Mouse (Mus musculus) spleen, adult 18-20 months (tissue): ENCODE results near the gene Sec14l5.

Experiments used
- DNase-seq, 2 experiments: peaks; one replicate each; pipeline ENCODE4 v3.0.0; 2022; ENCODE audit warnings: mixed read lengths in 2 of 2

Gene Sec14l5

DNA sequence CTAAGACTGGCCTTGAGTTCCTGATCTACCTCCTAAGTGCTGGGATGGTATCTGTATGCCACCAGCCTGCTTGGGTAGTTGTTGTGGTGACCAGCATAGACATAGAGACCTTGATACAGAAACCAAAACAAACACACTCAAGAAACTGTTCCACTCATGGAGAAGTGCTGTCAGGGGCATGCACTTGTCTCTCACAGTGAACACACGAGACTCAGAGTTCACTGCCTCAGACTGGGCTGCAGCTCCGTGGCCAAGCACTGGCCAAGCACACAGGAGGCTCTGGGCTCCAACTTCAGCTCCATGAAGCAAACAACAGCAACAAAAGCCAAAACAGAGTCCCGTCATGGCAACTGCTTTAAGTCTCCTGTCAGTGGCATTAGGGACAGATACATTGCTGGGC, 8.1 kb downstream of the Sec14l5 start:
- DNase-seq = no peak

DNA sequence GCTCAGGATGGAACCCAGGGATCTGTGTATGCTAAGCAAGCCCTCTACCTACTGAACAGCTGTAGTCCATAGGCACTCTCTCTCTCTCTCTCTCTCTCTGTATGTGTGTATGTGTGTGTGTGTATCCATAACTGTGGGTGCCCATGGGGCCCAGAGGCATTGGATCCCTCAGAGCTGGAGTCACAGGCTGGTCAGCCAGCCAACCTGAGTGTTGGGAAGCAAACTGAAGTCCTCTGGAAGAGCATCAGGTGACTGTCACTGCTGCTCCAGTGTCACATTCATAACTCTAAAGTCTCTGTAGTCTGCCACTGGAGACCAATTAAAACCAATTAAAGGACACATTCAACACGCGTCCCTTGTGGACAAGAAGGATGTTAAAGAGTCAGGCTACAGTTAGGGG, 9.6 kb downstream of the Sec14l5 start:
- DNase-seq = no peak

- DNase-seq = no peak
Observed at GRCm38 (mm10) chr16:5157113-5157512, 10.2 kb downstream of the Sec14l5 start.

GRCm38 (mm10) chr16:5159248-5159647, 12.3 kb downstream of the Sec14l5 start:
- no peak for DNase-seq

GRCm38 (mm10) chr16:5164327-5164726, 17.4 kb downstream of the Sec14l5 start:
- DNase-seq = no peak

- DNase-seq = no peak
Observed at GRCm38 (mm10) chr16:5168038-5168437, 21.1 kb downstream of the Sec14l5 start.

DNA sequence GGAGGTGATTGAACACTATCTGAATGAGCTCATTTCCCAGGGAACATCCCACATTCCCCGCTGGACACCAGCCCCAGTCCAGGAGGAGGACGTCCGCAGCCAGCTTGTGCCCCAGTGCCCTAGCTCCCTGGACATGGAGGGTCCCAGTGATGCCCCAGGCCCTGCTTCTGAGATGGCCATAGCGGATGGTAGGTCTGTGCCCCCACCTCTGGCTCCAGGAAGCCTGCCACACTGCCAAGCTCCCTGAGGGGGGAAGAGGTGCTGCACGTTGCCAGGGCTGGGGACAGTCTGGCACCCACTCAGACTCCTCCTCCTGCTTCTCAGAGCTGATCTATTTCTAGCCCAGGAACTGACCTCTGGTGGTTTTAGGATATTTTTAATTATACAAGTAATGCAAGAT, 21.9 kb downstream of the Sec14l5 start:
- no peak for DNase-seq

GRCm38 (mm10) chr16:5172636-5173035, 25.7 kb downstream of the Sec14l5 start:
- DNase-seq = no peak

DNA sequence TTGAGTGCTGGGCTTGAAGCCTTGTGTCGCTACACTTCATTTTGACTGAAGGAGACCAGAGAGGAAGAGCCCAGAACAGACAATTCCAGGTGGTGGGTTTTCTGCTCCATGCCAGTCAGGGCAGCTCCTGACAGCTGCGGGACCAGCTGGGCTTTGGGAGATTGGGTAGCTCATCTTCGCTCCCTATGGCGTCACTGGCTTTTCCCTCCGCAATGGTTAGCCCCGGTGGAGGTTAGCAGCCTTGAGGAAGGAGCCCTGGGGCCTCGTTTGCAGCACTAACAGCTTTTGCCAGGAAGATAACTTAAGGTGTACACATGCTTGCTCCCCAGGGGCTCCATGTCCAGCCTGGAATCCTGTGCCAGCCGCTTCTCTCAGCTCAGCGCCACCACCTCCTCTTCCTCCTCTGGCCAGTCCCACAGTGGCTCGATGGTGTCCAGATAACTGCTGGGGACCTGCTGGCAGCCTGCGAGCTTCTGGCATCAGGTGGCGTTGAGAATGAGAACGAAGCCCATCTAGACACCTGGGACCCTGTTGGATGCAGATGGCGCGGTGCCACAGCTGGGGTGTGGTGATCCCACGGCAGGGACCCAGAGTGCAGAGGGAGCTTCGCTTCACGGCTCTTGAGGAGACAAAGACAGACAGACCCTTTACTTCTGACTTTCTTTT, 36.5 kb downstream of the Sec14l5 start:
- no peak for DNase-seq

- DNase-seq = no peak
Observed at GRCm38 (mm10) chr16:5184101-5184500, 37.2 kb downstream of the Sec14l5 start.

DNA sequence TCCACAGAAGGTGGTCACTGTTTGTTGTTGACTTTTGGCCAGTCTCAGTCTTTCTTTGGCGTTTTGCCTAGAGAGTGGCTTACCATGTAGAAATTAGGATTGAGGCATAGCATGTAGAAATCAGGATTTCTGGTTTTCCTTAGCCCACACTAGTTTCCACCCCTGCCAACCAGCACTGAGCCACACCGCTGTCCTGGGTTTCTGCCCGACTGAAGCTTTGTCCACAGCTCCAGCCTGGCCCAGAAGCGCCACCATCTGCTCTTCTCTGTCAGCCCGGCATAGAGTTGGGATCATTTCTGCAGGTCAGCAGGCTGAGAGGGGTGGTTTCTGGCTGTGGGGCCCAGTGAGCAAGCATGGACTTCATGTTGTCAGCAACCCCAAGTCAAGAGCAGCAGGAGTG, 38.0 kb downstream of the Sec14l5 start:
- DNase-seq = no peak

DNA sequence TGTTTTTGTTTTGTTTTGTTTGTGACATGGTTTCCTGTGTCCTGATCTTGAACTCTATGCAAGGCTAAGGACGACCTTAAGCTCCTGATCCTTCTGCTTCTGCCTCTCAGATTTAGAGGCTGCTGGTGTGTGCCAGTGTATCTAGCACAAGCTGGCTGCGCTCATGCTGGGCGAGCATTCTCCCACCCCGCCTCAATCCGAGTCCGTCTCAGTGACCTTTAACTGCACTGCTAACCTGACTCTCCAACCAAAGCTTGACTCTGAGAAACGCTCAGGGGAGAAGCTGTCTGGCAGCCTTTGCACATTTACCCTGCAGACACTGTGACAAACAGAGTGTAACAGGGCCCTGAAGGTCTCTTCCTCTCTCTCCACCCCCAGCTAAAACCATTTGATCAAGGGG, 38.8 kb downstream of the Sec14l5 start:
- DNase-seq = no peak

- DNase-seq = no peak
Observed at GRCm38 (mm10) chr16:5186234-5186633, 39.3 kb downstream of the Sec14l5 start.

DNA sequence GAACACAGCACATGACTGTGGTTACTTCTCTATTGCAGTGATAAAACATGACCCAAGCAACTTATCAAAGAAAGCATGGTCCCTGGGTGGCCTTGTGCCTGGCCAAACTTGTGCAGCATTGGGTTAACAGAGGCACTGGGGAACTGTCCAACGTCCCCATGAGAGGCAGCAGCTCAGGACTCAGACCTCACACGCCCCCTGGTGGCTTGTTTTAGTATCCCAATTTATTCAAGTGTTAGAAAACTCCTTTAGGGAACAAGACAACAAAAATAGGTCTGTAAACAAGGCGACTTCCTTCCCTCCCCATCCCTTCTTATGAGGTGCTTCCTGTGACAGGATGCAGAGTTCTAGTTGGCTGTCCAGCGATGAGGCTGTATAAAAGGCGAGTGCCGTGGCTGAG, 48.2 kb downstream of the Sec14l5 start:
- peak in 1 of 2 experiments; percentile 51 for DNase-seq

- peak in 1 of 2 experiments; percentile 49 for DNase-seq
Observed at GRCm38 (mm10) chr16:5202681-5203080, 55.8 kb downstream of the Sec14l5 start.

- DNase-seq = peak; percentile 26 to 53
Observed at GRCm38 (mm10) chr16:5203200-5203599, 56.3 kb downstream of the Sec14l5 start.

GRCm38 (mm10) chr16:5203668-5204433, 56.9 kb downstream of the Sec14l5 start, which contains the start of gene Nagpa:
Nagpa (minus strand) TSS chr16:5204012.
- peak; percentile 60 to 78 for DNase-seq

- DNase-seq = no peak
Observed at GRCm38 (mm10) chr16:5205431-5205970, 58.6 kb downstream of the Sec14l5 start.

- no peak for DNase-seq
Observed at GRCm38 (mm10) chr16:5206051-5206450, 59.1 kb downstream of the Sec14l5 start.

DNA sequence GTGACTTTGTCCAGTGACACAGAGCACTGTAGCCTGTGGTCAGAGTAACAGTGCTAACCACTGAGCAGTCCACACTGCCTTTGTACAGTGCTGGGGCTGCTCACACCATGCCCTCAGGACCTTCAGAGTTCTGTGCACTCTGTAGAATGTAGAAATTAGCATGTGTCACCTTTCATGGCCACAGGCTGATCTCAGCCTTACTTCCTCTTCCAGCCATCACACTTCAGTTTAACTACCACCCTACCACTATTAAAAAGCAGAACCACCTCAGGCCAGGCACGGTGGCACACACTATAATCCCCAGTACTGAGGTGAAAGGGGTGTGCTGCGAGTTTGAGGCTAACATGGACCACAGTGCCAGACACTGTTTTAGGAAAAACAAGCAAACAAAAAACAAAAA, 63.5 kb downstream of the Sec14l5 start:
- DNase-seq = no peak

- DNase-seq = no peak
Observed at GRCm38 (mm10) chr16:5212150-5212549, 65.2 kb downstream of the Sec14l5 start.

GRCm38 (mm10) chr16:5214126-5214525, 67.2 kb downstream of the Sec14l5 start:
- no peak for DNase-seq

GRCm38 (mm10) chr16:5216686-5217085, 69.8 kb downstream of the Sec14l5 start:
- no peak for DNase-seq
